Mouse (Mus musculus) heart, embryonic 13.5 days (tissue): ENCODE results near the gene Sae1. TPM values are rescaled to one million over a fixed set of nuclear protein-coding genes. Genes with fewer than 3 reads are reported as not detected.

Experiments
- ATAC-seq: fragments of 200-750 bp; cut with Nextera tagmentation; 2 replicates; pipeline ENCODE4 v1.8.0; 2017; ENCODE audit warnings: moderate TSS enrichment; ENCODE audit not compliant: insufficient number of reproducible peaks, low FRiP score, low TSS enrichment; ENCODE audit errors: extremely low read depth
- H3K27ac ChIP-seq: fragments of 300-500 bp; sonication (generic); replicated peaks from 2 replicates; pipeline ENCODE4 v1.5.1; 2015; ENCODE audit warnings: moderate library complexity, mild to moderate bottlenecking, inconsistent platforms
- H3K27me3 ChIP-seq: fragments of 300-500 bp; sonication (generic); replicated peaks from 2 replicates; pipeline ENCODE4 v1.6.1; 2015; ENCODE audit warnings: mild to moderate bottlenecking, inconsistent platforms
- H3K36me3 ChIP-seq: fragments of 300-500 bp; sonication (generic); 2 replicates; pipeline ENCODE4 v1.6.1; 2015; ENCODE audit warnings: mild to moderate bottlenecking, inconsistent platforms
- H3K4me1 ChIP-seq: fragments of 300-500 bp; sonication (generic); 2 replicates; pipeline ENCODE4 v1.6.1; 2015; ENCODE audit warnings: inconsistent platforms
- H3K4me2 ChIP-seq: fragments of 300-500 bp; sonication (generic); 2 replicates; pipeline ENCODE4 v1.6.1; 2015; ENCODE audit warnings: inconsistent platforms, mild to moderate bottlenecking, moderate library complexity
- H3K4me3 ChIP-seq: fragments of 300-500 bp; sonication (generic); 2 replicates; pipeline ENCODE4 v1.5.1; 2015; ENCODE audit warnings: moderate library complexity, mild to moderate bottlenecking, inconsistent platforms
- H3K9ac ChIP-seq: fragments of 300-500 bp; sonication (generic); 2 replicates; pipeline ENCODE4 v1.6.1; 2015; ENCODE audit warnings: inconsistent platforms, mild to moderate bottlenecking, moderate library complexity
- H3K9me3 ChIP-seq: fragments of 300-500 bp; sonication (generic); 2 replicates; pipeline ENCODE4 v1.6.1; 2016; ENCODE audit warnings: inconsistent platforms
- WGBS: fragments of 180-500 bp; shearing (Covaris S2); methylation state at CpG from one replicate; pipeline ENCODE4 v1.1.7; 2015; ENCODE audit warnings: mixed read lengths; 5-methylcytosine and 5-hydroxymethylcytosine counted together
- polyA plus RNA-seq: library from polyadenylated mRNA; unstranded; fragments of >200 nt; fragmentation: Nextera tagmentation; extraction: Ambion mirVana; gene quantifications from 2 replicates; pipeline ENCODE4 v1.2.1, GENCODE M21; 2015

Sae1 gene
- polyA plus RNA-seq, result 210 and 223 TPM in 2 replicates

GRCm38 (mm10) chr7:16387160-16388041, at the start of gene Sae1:
Gene Sae1 (minus strand): TSS chr7:16387806.
- Histone ChIP-seq H3K4me2 (peak within 1 kb of the TSS; percentile 84), H3K36me3 (peaks cover 30% of the 10 kb centered on the region), H3K4me1 (peaks cover 33% of the 10 kb centered on the region), H3K27ac (peak within 1 kb of the TSS; percentile 89), H3K4me3 (peak within 1 kb of the TSS; percentile 97), H3K9me3 (no peaks in the 10 kb centered on the region), H3K9ac (peak within 1 kb of the TSS; percentile 99), H3K27me3 (no peaks in the 10 kb centered on the region)
- under 1% methylated on average over 53 of the region's 58 CpGs for WGBS
- ATAC-seq, result peak; percentile 92

- H3K27ac ChIP-seq, result no peak overlapping the region
- peaks cover 37% of the 10 kb centered on the region for H3K4me1 ChIP-seq
- peaks cover 81% of the 10 kb centered on the region for H3K36me3 ChIP-seq
- no peaks in the 10 kb centered on the region for H3K9me3 ChIP-seq
- no peak overlapping the region for H3K9ac ChIP-seq
- WGBS, result 84% methylated on average over 9 of the region's 9 CpGs
- no peaks in the 10 kb centered on the region for H3K27me3 ChIP-seq
- no peak overlapping the region for H3K4me3 ChIP-seq
- H3K4me2 ChIP-seq, result no peak overlapping the region
- ATAC-seq, result no peak
Measured at GRCm38 (mm10) chr7:16435088-16435487, 47.5 kb upstream of the Sae1 start.

GRCm38 (mm10) chr7:16433352-16433971, 45.9 kb upstream of the Sae1 start:
- no peak overlapping the region for H3K4me3 ChIP-seq
- WGBS, result 43% methylated on average over 3 of the region's 3 CpGs
- H3K4me2 ChIP-seq, result peak overlapping the region; percentile 32
- H3K4me1 ChIP-seq, result peaks cover 37% of the 10 kb centered on the region
- peak overlapping the region; percentile 87 for H3K27ac ChIP-seq
- ATAC-seq, result peak; percentile 51; the same call in 1 of the 2 replicates
- peaks cover 97% of the 10 kb centered on the region for H3K36me3 ChIP-seq
- H3K27me3 ChIP-seq, result no peaks in the 10 kb centered on the region
- peak overlapping the region; percentile 72 for H3K9ac ChIP-seq
- no peaks in the 10 kb centered on the region for H3K9me3 ChIP-seq

- Histone ChIP-seq H3K27me3 (no peaks in the 10 kb centered on the region), H3K36me3 (peaks cover 100% of the 10 kb centered on the region), H3K4me3 (no peak overlapping the region), H3K4me1 (no peaks in the 10 kb centered on the region), H3K9me3 (no peaks in the 10 kb centered on the region), H3K27ac (no peak overlapping the region), H3K9ac (no peak overlapping the region), H3K4me2 (no peak overlapping the region)
- WGBS, result 62% methylated on average over 4 of the region's 4 CpGs
- peak; percentile 78; the same call in 1 of the 2 replicates for ATAC-seq
Measured at GRCm38 (mm10) chr7:16426129-16426729, 38.6 kb upstream of the Sae1 start.

GRCm38 (mm10) chr7:16425721-16426120, 38.1 kb upstream of the Sae1 start:
- H3K4me1 ChIP-seq, result no peaks in the 10 kb centered on the region
- no peak overlapping the region for H3K9ac ChIP-seq
- no peaks in the 10 kb centered on the region for H3K9me3 ChIP-seq
- H3K27ac ChIP-seq, result no peak overlapping the region
- H3K4me2 ChIP-seq, result no peak overlapping the region
- 79% methylated on average over 10 of the region's 10 CpGs for WGBS
- H3K36me3 ChIP-seq, result peaks cover 100% of the 10 kb centered on the region
- ATAC-seq, result no peak
- no peak overlapping the region for H3K4me3 ChIP-seq
- no peaks in the 10 kb centered on the region for H3K27me3 ChIP-seq

- 82% methylated on average over 9 of the region's 9 CpGs for WGBS
- no peaks in the 10 kb centered on the region for H3K4me1 ChIP-seq
- H3K36me3 ChIP-seq, result peaks cover 100% of the 10 kb centered on the region
- H3K27me3 ChIP-seq, result no peaks in the 10 kb centered on the region
- no peak overlapping the region for H3K27ac ChIP-seq
- H3K4me3 ChIP-seq, result no peak overlapping the region
- H3K4me2 ChIP-seq, result no peak overlapping the region
- no peak overlapping the region for H3K9ac ChIP-seq
- ATAC-seq, result no peak
- H3K9me3 ChIP-seq, result no peaks in the 10 kb centered on the region
Measured at GRCm38 (mm10) chr7:16423731-16424130, 36.1 kb upstream of the Sae1 start.

- no peak for ATAC-seq
- no peak overlapping the region for H3K9ac ChIP-seq
- no peaks in the 10 kb centered on the region for H3K9me3 ChIP-seq
- no peak overlapping the region for H3K4me2 ChIP-seq
- H3K27ac ChIP-seq, result no peak overlapping the region
- H3K4me3 ChIP-seq, result no peak overlapping the region
- H3K4me1 ChIP-seq, result peaks cover 7% of the 10 kb centered on the region
- H3K27me3 ChIP-seq, result no peaks in the 10 kb centered on the region
- H3K36me3 ChIP-seq, result peaks cover 100% of the 10 kb centered on the region
- 87% methylated on average over 18 of the region's 18 CpGs for WGBS
Measured at GRCm38 (mm10) chr7:16422222-16422856, 34.7 kb upstream of the Sae1 start.

- peaks cover 100% of the 10 kb centered on the region for H3K36me3 ChIP-seq
- ATAC-seq, result no peak
- 88% methylated on average over 8 of the region's 8 CpGs for WGBS
Measured at GRCm38 (mm10) chr7:16420493-16421118, 33.0 kb upstream of the Sae1 start.

GRCm38 (mm10) chr7:16418713-16419112, 31.1 kb upstream of the Sae1 start:
- ATAC-seq, result no peak

More at GRCm38 (mm10) chr7:16420493-16421118, 33.0 kb upstream of the Sae1 start:
- H3K4me1 ChIP-seq, result peaks cover 20% of the 10 kb centered on the region
- no peak overlapping the region for H3K4me3 ChIP-seq
- H3K9me3 ChIP-seq, result no peaks in the 10 kb centered on the region
- H3K9ac ChIP-seq, result 0 out of 2 replicates have a peak overlapping the region, but pooled peaks have one; percentile 25
- H3K27me3 ChIP-seq, result no peaks in the 10 kb centered on the region
- no peak overlapping the region for H3K27ac ChIP-seq
- no peak overlapping the region for H3K4me2 ChIP-seq

GRCm38 (mm10) chr7:16417141-16417771, 29.6 kb upstream of the Sae1 start:
- 65% methylated on average over 10 of the region's 10 CpGs for WGBS
- Histone ChIP-seq H3K4me2 (peak overlapping the region; percentile 10; the same call in 1 of the 2 replicates), H3K27me3 (no peaks in the 10 kb centered on the region), H3K9me3 (no peaks in the 10 kb centered on the region), H3K27ac (peak overlapping the region; percentile 71), H3K36me3 (peaks cover 82% of the 10 kb centered on the region), H3K4me1 (peaks cover 44% of the 10 kb centered on the region), H3K4me3 (no peak overlapping the region), H3K9ac (0 out of 2 replicates have a peak overlapping the region, but pooled peaks have one; percentile 30)
- ATAC-seq, result no peak

More at GRCm38 (mm10) chr7:16418713-16419112, 31.1 kb upstream of the Sae1 start:
- WGBS, result 89% methylated on average over 5 of the region's 5 CpGs
- Histone ChIP-seq H3K27ac (no peak overlapping the region), H3K4me2 (no peak overlapping the region), H3K9ac (no peak overlapping the region), H3K4me1 (peaks cover 33% of the 10 kb centered on the region), H3K27me3 (no peaks in the 10 kb centered on the region), H3K4me3 (no peak overlapping the region), H3K36me3 (peaks cover 94% of the 10 kb centered on the region), H3K9me3 (no peaks in the 10 kb centered on the region)
